Mouse (Mus musculus): Measurements from ENCODE around the gene Rbfox1.

- TF ChIP-seq POLR2A (IDR thresholded peaks at IDR 0.05; ENCODE audit: low read depth, low read length) = no peak
- TF ChIP-seq CTCF (IDR thresholded peaks at IDR 0.05; ENCODE audit: borderline replicate concordance, insufficient read depth, low read length) = no peak
Observed at GRCm38 (mm10) chr16:6900006-6900405, 1014.9 kb downstream of the Rbfox1 start.
